Mouse (Mus musculus) CD4-positive, CD25-positive, alpha-beta regulatory T cell, adult 4 months (primary cell): ENCODE measurements at regions not wholly inside any gene's neighbourhood (a gene's known extent, or its start where the extent isn't known, plus 50 kb on each side); places are given as distances from the start of the nearest gene placed in this dataset.

ENCODE experiments used
- ATAC-seq: one replicate; pipeline ENCODE4 v1.8.0; 2017

GRCm38 (mm10) chr17:79498321-79498720 lies 113.3 kb upstream of the Rmdn2 start:
- ATAC-seq, result no peak

DNA sequence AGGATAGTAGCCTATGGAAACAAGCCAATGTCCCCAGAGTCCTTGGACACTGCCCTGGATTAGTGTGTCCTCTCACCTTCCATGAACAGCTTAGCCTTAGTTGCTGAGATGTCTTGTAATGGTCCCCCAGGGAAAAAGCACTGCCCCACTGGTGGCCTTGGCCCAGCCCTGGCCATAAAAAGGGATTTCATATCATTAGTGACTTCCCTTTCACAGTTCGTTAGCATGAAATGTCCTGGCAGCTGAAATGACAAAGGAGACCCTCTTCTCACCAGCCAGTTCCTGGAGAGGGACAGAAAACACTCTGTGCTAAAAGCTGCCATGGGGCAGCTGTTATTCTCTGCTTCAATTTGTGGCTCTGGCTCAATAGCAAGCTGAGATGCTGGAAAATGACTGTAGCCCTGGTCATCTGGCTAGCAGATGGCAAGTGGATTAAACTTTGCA lies 110.6 kb upstream of the Rmdn2 start:
- ATAC-seq, result no peak

- ATAC-seq, result no peak
Observed at GRCm38 (mm10) chr17:79501926-79502325, 109.7 kb upstream of the Rmdn2 start.

DNA sequence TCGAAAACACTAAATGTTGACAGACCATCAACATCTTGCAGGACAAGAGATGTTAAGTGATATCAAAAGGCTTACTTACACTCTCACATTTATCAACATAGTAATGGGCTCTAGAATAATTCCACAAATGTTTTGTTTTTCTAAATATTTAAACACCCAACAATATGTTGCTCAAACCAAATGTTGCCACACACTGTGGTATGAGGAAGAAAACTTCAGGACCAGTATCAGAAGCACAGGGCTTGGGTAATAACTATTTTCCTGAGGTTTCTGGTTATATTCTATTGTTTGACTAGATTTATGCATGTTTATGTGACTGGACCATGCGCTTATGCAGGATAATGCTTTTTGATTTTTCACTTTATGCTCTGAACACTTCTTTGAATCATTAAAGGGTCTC lies 108.6 kb upstream of the Rmdn2 start:
- no peak for ATAC-seq

GRCm38 (mm10) chr17:79504209-79504608 lies 107.5 kb upstream of the Rmdn2 start:
- ATAC-seq, result no peak

GRCm38 (mm10) chr17:79505565-79505964 lies 106.1 kb upstream of the Rmdn2 start:
- no peak for ATAC-seq

GRCm38 (mm10) chr17:79509281-79509680 lies 102.4 kb upstream of the Rmdn2 start:
- no peak for ATAC-seq

GRCm38 (mm10) chr17:79509957-79510710 lies 101.5 kb upstream of the Rmdn2 start:
- ATAC-seq, result no peak

DNA sequence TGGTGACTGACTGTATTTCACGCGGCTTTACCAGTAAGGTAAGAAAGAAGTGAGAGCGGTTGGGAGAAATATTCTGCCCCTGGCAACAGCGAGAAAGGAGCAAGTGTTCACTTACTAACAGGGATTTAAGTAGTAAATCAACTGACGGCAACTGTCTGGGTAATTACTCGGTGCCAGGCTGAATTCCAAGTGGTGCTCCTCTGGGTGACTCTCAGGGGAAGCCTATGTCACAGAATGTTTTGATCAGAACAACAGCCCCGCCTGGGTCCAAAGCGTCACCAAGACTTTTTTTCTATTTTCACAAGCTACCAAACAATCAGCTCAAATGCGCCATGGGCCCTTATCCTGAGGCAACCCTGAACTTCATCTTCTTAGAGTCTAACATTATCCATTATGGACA lies 100.4 kb upstream of the Rmdn2 start:
- ATAC-seq, result no peak

DNA sequence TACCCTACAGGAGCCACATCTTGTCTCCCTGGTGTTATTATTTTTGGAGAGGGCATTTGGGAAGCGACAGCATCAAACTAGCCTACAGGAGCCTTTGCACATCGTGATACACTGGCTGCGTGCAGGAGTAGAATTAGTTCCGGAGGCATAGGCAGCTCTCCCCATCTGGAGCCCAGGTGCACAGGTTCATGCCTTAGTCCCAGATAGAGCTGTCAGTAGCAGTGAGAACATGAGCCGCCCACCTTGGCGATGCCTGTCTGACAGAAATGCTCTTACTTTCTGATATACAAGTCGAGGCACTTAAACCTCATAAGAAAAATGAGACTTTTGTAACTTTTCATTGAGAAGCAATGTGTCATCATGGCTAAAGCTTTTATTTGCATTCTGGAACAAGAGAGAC lies 97.6 kb upstream of the Rmdn2 start:
- no peak for ATAC-seq

DNA sequence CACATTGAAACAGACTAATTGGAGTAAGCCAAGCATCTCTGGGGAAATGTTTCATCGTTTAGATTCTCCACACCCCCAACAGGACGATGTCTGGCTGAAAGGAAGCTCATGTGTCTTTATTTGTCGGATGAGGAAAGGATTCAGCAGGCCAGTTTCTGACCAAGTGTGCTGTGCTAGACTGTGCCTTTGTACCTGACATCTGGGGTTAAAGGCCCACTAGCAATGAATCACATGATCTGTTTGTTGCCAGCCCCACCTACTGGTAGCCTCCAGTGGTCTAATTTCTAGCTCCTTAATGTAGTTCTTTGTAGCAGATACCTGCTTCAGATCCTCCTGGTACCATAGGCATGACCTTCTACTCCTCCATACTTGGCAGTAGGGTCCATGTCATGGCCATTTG lies 93.5 kb upstream of the Rmdn2 start:
- ATAC-seq, result peak; percentile 71

DNA sequence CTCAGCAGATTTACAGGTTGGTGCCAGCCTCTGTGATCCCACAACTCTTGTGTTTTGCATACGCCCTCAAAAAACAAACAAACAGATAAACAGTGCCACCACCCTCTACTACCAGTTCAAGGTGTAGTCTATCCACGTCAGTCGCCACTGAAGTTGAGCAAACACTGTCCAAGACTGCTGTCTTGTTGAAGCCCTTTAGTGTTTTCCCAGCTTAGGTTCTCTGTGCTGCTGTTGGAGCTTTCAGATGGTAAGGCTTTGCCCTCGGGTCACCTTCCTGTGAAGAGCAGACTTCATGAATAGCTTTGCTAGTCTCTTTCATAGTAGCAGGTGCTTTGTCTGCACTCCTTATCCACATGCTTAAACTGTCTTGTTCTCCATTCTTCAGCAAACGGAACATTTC lies 93.0 kb upstream of the Rmdn2 start:
- ATAC-seq, result no peak

- no peak for ATAC-seq
Observed at GRCm38 (mm10) chr17:79519356-79519755, 92.3 kb upstream of the Rmdn2 start.

DNA sequence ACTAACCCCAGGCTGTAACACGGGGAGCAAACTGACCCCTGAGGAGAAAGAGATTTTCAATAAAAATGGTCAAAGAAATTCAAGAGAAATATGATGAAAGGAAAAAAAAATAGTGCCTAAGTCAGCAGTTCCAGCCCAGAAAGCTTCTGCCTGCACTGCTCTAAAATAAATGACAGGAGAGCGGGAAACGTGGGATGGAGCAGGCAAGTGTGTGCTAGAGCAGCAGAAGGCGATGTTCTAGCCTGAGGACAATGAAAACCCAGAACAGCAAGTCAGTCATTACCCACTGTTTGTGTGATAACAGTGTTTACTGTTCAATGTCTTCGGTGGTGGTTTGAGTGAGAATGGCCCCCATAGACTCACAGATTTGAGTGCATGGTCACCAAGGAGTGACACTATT lies 91.4 kb upstream of the Rmdn2 start:
- no peak for ATAC-seq

DNA sequence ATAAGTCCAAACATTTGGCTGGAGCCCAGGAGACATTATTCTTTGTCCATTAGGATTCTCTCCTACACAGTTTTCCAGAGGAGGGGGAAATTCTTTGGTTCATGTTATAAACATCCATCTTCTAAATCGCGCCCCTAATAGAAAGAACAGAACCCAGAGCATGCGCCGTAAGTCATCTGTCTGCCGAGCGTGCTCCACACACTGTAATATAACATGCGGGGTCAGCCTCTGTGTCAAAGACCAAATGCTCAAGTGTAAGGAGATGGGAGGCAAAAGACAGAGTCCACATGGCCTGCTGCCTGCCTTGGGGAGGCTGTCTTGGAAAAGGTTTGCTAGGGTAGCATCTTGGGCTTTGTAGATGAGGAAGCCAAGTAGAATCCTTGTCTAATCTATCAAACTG lies 90.0 kb upstream of the Rmdn2 start:
- no peak for ATAC-seq

DNA sequence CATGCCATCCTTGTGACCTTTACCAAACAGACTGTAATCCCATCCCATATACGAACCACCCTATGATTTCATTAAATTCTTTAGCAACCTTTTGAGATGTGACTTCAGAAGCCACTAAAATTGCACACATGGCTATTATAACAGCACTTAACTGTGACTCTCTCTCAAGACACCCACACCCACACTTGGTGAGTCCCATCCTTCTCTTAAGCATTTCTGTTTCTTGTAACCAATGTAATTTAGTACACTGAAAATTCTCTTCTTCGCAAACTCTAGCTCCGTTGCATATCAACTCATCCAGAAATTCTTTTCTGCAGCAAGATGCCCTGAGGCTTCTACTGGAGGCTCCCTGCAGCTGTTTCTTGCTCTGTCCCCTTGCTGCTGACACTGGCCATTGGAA lies 88.4 kb upstream of the Rmdn2 start:
- ATAC-seq, result no peak

GRCm38 (mm10) chr17:79527391-79527790 lies 84.3 kb upstream of the Rmdn2 start:
- no peak for ATAC-seq

DNA sequence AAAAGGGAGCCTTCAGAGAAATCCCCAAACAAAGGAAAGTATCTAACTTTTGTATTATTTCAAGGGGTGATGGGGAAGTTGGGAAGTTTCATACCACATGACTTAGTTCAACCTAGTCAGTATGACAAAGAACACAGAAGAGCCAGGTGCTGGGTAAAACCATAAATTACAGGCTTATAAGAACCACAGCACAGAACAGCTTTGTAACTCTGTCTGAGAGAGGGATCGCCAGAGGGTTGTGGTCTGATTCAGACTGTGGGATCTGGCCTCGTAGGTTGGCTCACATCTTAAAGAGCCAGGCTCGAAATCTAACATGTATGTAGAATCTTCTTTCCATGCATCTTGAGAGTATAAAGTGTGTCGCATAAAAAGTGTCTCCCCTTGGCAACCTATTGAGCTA lies 75.1 kb upstream of the Rmdn2 start:
- ATAC-seq, result no peak

DNA sequence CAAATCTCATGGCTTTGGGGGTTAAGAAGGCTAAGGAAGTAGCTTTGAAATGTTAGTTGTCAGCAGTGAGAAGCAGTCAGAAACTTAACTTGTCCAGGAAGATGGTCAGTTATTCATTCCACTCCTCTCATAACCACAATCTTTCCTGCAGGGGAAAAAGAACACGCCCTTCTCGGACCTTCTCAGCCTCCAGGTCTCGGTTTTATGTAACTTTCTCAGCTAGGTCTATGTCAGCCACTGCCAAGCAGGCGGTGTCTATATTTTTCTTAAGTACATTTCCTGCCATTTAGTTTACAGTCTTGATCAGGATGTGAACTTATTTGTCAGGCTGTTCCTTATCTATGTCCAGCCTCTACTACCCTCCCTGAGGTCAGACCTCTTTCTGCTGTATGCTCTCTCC lies 72.9 kb upstream of the Rmdn2 start:
- no peak for ATAC-seq

GRCm38 (mm10) chr17:79540038-79540437 lies 71.6 kb upstream of the Rmdn2 start:
- ATAC-seq, result no peak

DNA sequence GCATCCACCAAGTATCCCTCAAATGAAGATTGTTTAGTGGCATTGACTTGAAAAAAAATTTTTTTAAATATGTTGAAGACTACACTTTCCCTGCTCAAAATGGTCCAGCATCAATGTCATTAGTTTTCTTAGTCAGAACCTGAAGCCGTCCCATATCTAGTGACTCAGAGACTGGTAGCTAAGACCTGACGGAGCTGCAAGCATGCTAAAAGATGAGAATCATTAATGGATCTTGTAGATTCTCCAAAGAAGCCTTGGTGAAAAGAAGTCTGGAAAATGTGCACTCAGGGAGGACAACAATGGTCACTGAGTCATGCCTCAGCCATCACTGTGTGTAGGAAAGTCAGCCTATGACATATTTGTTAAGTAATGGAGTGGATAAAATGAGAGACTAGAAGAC lies 71.2 kb upstream of the Rmdn2 start:
- ATAC-seq, result no peak

DNA sequence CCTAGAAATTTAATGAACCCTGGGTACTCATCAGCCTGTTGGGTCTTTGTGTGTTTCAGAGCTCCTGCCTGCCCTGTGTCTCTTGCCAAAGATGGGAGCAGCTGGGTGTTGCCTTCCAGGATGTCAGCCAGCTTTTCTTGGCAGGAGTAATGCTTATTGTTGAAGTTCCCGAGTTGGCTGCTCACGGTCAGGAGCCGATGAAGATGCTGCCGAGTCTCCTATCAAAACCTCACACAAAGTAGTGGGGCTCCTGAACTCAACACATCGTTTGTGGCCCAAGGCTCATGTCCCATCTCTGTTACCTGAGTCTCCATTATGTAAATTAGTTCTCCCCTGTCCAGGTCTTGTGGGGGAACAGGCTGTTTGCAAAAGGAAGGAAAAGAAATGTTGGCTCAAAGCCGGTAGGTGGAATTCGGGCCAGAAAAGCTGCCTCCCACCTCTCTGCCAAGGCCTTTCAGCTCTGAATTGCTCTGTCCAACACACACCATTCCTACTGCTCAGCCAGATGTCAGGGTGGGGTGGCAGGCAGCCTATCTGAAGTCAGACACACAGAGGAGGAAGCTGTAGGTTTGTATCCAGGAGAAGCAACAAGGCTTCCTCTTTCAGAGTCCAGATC lies 67.6 kb upstream of the Rmdn2 start:
- no peak for ATAC-seq

- ATAC-seq, result no peak
Observed at GRCm38 (mm10) chr17:79545878-79546277, 65.8 kb upstream of the Rmdn2 start.

GRCm38 (mm10) chr17:79547075-79547474 lies 64.6 kb upstream of the Rmdn2 start:
- no peak for ATAC-seq

GRCm38 (mm10) chr17:79547524-79547923 lies 64.1 kb upstream of the Rmdn2 start:
- no peak for ATAC-seq
